Mouse (Mus musculus): ENCODE data around the gene March9. TPM values are rescaled to one million over a fixed set of nuclear protein-coding genes. Genes with fewer than 3 reads are reported as not detected.

Gene March9
- total and polyA plus RNA-seq, 3 experiments: 2.1 to 5.2 TPM; not detected in 1

GRCm38 (mm10) chr10:127076082-127076481, 16.1 kb upstream of the March9 start:
- H3K9me3 ChIP-seq (replicated peaks; ENCODE audit: insufficient read depth, low read length): no peaks in the 10 kb centered on the region
- H3K27me3 ChIP-seq (ENCODE audit: control insufficient read depth in 1 of 2, insufficient read depth in 2 of 2, low read length in 2 of 2): no peaks in the 10 kb centered on the region
- H3K4me3 ChIP-seq (ENCODE audit: control insufficient read depth in 1 of 2, insufficient read depth in 1 of 2, low read depth in 2 of 2, low read length in 2 of 2): no peak overlapping the region
- no peaks in the 10 kb centered on the region for H3K79me2 ChIP-seq (ENCODE audit: control insufficient read depth, insufficient read depth, low read length, poor library complexity)
- H3K27ac ChIP-seq (ENCODE audit: control insufficient read depth, low read depth, low read length): no peak overlapping the region
- no peak for DNase-seq (ENCODE audit: low read depth, low spot score)
- no peaks in the 10 kb centered on the region for H3K36me3 ChIP-seq (ENCODE audit: control insufficient read depth in 1 of 2, insufficient read depth in 2 of 2, low read length in 2 of 2)
- no peak for TF ChIP-seq UBTF (IDR thresholded peaks at IDR 0.05; ENCODE audit: borderline replicate concordance, insufficient read depth, low read depth, low read length)
- no peak for TF ChIP-seq USF1 (IDR thresholded peaks at IDR 0.05; ENCODE audit: low read depth, low read length)
- no peak for TF ChIP-seq GATA1 (IDR thresholded peaks at IDR 0.05; ENCODE audit: low read depth, low read length)
- no peak for TF ChIP-seq MXI1 (IDR thresholded peaks at IDR 0.05; ENCODE audit: low read depth, low read length)
- no peak for TF ChIP-seq EP300 (IDR thresholded peaks at IDR 0.05; ENCODE audit: low read depth in 1 of 2, low read length in 2 of 2)
- H3K4me1 ChIP-seq (ENCODE audit: control insufficient read depth in 1 of 2, insufficient read depth in 2 of 2, low read length in 2 of 2): no peaks in the 10 kb centered on the region
- no peak overlapping the region for H3K9ac ChIP-seq (ENCODE audit: control insufficient read depth, low read depth, low read length, poor library complexity, severe bottlenecking)

- no peak overlapping the region for H3K4me3 ChIP-seq (ENCODE audit: control insufficient read depth in 1 of 2, insufficient read depth in 1 of 2, low read depth in 2 of 2, low read length in 2 of 2)
Measured at GRCm38 (mm10) chr10:127075651-127076050, 15.7 kb upstream of the March9 start.

GRCm38 (mm10) chr10:127075080-127075479, 15.1 kb upstream of the March9 start, which contains the start of gene Agap2:
Gene Agap2, plus strand, starts transcription at chr10:127075284.
- no peak within 1 kb of the TSS for H3K4me3 ChIP-seq (ENCODE audit: control insufficient read depth in 1 of 2, insufficient read depth in 1 of 2, low read depth in 2 of 2, low read length in 2 of 2)
- no peak for TF ChIP-seq MXI1 (IDR thresholded peaks at IDR 0.05; ENCODE audit: low read depth, low read length)
- TF ChIP-seq RCOR1 (IDR thresholded peaks at IDR 0.05; ENCODE audit: low read depth, low read length): no peak
- TF ChIP-seq ZKSCAN1 (IDR thresholded peaks at IDR 0.05; ENCODE audit: low read depth, low read length): no peak
- no peak for TF ChIP-seq NRF1 (IDR thresholded peaks at IDR 0.05; ENCODE audit: insufficient read depth, low read depth, low read length, poor library complexity, severe bottlenecking)
- TF ChIP-seq EP300 (IDR thresholded peaks at IDR 0.05; ENCODE audit: low read depth in 1 of 2, low read length in 2 of 2): no peak
- no peak for TF ChIP-seq ETS1 (IDR thresholded peaks at IDR 0.05; ENCODE audit: low read depth, low read length)
- TF ChIP-seq MEF2A (IDR thresholded peaks at IDR 0.05; ENCODE audit: extremely low read depth, insufficient replicate concordance, low read depth, low read length, poor library complexity, severe bottlenecking): no peak
- TF ChIP-seq GATA1 (IDR thresholded peaks at IDR 0.05; ENCODE audit: low read depth, low read length): no peak
- no peak for TF ChIP-seq ZMIZ1 (IDR thresholded peaks at IDR 0.05; ENCODE audit: low read depth, low read length)
- TF ChIP-seq MYC (IDR thresholded peaks at IDR 0.05; ENCODE audit: low read depth, low read length): no peak
- TF ChIP-seq CHD1 (IDR thresholded peaks at IDR 0.05; ENCODE audit: low read depth, low read length): no peak
- TF ChIP-seq POLR2AphosphoS2 (IDR thresholded peaks at IDR 0.05; ENCODE audit: low read length): no peak
- TF ChIP-seq ZNF384 (IDR thresholded peaks at IDR 0.05; ENCODE audit: low read depth, low read length): no peak
- H3K27ac ChIP-seq (ENCODE audit: control insufficient read depth, low read depth, low read length): no peak within 1 kb of the TSS
- H3K9me3 ChIP-seq (replicated peaks; ENCODE audit: insufficient read depth, low read length): no peaks in the 10 kb centered on the region
- no peaks in the 10 kb centered on the region for H3K27me3 ChIP-seq (ENCODE audit: control insufficient read depth in 1 of 2, insufficient read depth in 2 of 2, low read length in 2 of 2)
- H3K4me1 ChIP-seq (ENCODE audit: control insufficient read depth in 1 of 2, insufficient read depth in 2 of 2, low read length in 2 of 2): no peaks in the 10 kb centered on the region
- peaks cover 2% of the 10 kb centered on the region; the same call in 1 of the 2 replicates for H3K79me2 ChIP-seq (ENCODE audit: control insufficient read depth, insufficient read depth, low read length, poor library complexity)
- H3K9ac ChIP-seq (ENCODE audit: control insufficient read depth, low read depth, low read length, poor library complexity, severe bottlenecking): no peak within 1 kb of the TSS
- no peaks in the 10 kb centered on the region for H3K36me3 ChIP-seq (ENCODE audit: control insufficient read depth in 1 of 2, insufficient read depth in 2 of 2, low read length in 2 of 2)
- DNase-seq (ENCODE audit: low read depth, low spot score): no peak

More at GRCm38 (mm10) chr10:127075651-127076050, 15.7 kb upstream of the March9 start:
- no peak for DNase-seq (ENCODE audit: low read depth, low spot score)
- Histone ChIP-seq H3K27me3 (ENCODE audit: control insufficient read depth in 1 of 2, insufficient read depth in 2 of 2, low read length in 2 of 2) (no peaks in the 10 kb centered on the region), H3K36me3 (ENCODE audit: control insufficient read depth in 1 of 2, insufficient read depth in 2 of 2, low read length in 2 of 2) (no peaks in the 10 kb centered on the region), H3K79me2 (ENCODE audit: control insufficient read depth, insufficient read depth, low read length, poor library complexity) (peaks cover 2% of the 10 kb centered on the region; the same call in 1 of the 2 replicates), H3K9ac (ENCODE audit: control insufficient read depth, low read depth, low read length, poor library complexity, severe bottlenecking) (no peak overlapping the region), H3K9me3 (replicated peaks; ENCODE audit: insufficient read depth, low read length) (no peaks in the 10 kb centered on the region), H3K4me1 (ENCODE audit: control insufficient read depth in 1 of 2, insufficient read depth in 2 of 2, low read length in 2 of 2) (no peaks in the 10 kb centered on the region), H3K27ac (ENCODE audit: control insufficient read depth, low read depth, low read length) (no peak overlapping the region)
- TF ChIP-seq ZMIZ1 (IDR thresholded peaks at IDR 0.05; ENCODE audit: low read depth, low read length): no peak
